Mouse (Mus musculus): ENCODE results near the gene Olfr524. TPM values are rescaled to one million over a fixed set of nuclear protein-coding genes. Genes with fewer than 3 reads are reported as not detected.

Gene Olfr524
- polyA plus RNA-seq, 1 experiment from 2014 or later = not detected

- 77% methylated on average over 4 of the region's 4 CpGs for WGBS
These were observed 11.7 kb downstream of the Olfr524 start for GRCm38 (mm10) chr7:140194031-140194430.

GRCm38 (mm10) chr7:140192851-140193250 lies 12.9 kb downstream of the Olfr524 start:
- WGBS = 76% methylated on average over 2 of the region's 2 CpGs
- H3K9ac ChIP-seq (ENCODE audit: low read length) = no peak overlapping the region
- H3K9me3 ChIP-seq (ENCODE audit: control insufficient read depth, low read length) = no peaks in the 10 kb centered on the region
- no peak overlapping the region for H3K4me2 ChIP-seq (ENCODE audit: low read length)
- H3K36me3 ChIP-seq (ENCODE audit: control insufficient read depth, insufficient read depth, low read length) = no peaks in the 10 kb centered on the region
- H3K4me1 ChIP-seq (ENCODE audit: control insufficient read depth in 2 of 2, insufficient read depth in 2 of 2, low read length in 2 of 2) = no peaks in the 10 kb centered on the region
- H3K27me3 ChIP-seq (ENCODE audit: control insufficient read depth, insufficient read depth, low read length) = no peaks in the 10 kb centered on the region
- no peak overlapping the region for H3K27ac ChIP-seq (replicated peaks in 1 of 2; ENCODE audit: control insufficient read depth in 1 of 2, insufficient read depth in 1 of 2, low read depth in 2 of 2, low read length in 2 of 2)
- ATAC-seq (ENCODE audit: insufficient number of reproducible peaks, insufficient read depth, low FRiP score, low read depth) = no peak
- no peak overlapping the region for H3K4me3 ChIP-seq (ENCODE audit: control insufficient read depth in 1 of 2, insufficient read depth in 1 of 2, low read depth in 1 of 2, low read length in 2 of 2)

More at GRCm38 (mm10) chr7:140194031-140194430, 11.7 kb downstream of the Olfr524 start:
- H3K4me2 ChIP-seq (ENCODE audit: low read length) = no peak overlapping the region
- no peak overlapping the region for H3K9ac ChIP-seq (ENCODE audit: low read length)
- no peaks in the 10 kb centered on the region for H3K36me3 ChIP-seq (ENCODE audit: control insufficient read depth, insufficient read depth, low read length)
- H3K9me3 ChIP-seq (ENCODE audit: control insufficient read depth, low read length) = no peaks in the 10 kb centered on the region
- no peak overlapping the region for H3K27ac ChIP-seq (replicated peaks in 1 of 2; ENCODE audit: control insufficient read depth in 1 of 2, insufficient read depth in 1 of 2, low read depth in 2 of 2, low read length in 2 of 2)
- no peaks in the 10 kb centered on the region for H3K4me1 ChIP-seq (ENCODE audit: control insufficient read depth in 2 of 2, insufficient read depth in 2 of 2, low read length in 2 of 2)
- no peaks in the 10 kb centered on the region for H3K27me3 ChIP-seq (ENCODE audit: control insufficient read depth, insufficient read depth, low read length)
- H3K4me3 ChIP-seq (ENCODE audit: control insufficient read depth in 1 of 2, insufficient read depth in 1 of 2, low read depth in 1 of 2, low read length in 2 of 2) = no peak overlapping the region
- no peak for ATAC-seq (ENCODE audit: insufficient number of reproducible peaks, insufficient read depth, low FRiP score, low read depth)

- H3K4me2 ChIP-seq (ENCODE audit: low read length) = no peak overlapping the region
- no peak overlapping the region for H3K9ac ChIP-seq (ENCODE audit: low read length)
- no peak for ATAC-seq (ENCODE audit: insufficient number of reproducible peaks, insufficient read depth, low FRiP score, low read depth)
- H3K27ac ChIP-seq (replicated peaks in 1 of 2; ENCODE audit: control insufficient read depth in 1 of 2, insufficient read depth in 1 of 2, low read depth in 2 of 2, low read length in 2 of 2) = no peak overlapping the region
- H3K4me3 ChIP-seq (ENCODE audit: control insufficient read depth in 1 of 2, insufficient read depth in 1 of 2, low read depth in 1 of 2, low read length in 2 of 2) = no peak overlapping the region
- 51% methylated on average over 2 of the region's 2 CpGs for WGBS
- no peaks in the 10 kb centered on the region for H3K27me3 ChIP-seq (ENCODE audit: control insufficient read depth, insufficient read depth, low read length)
- no peaks in the 10 kb centered on the region for H3K9me3 ChIP-seq (ENCODE audit: control insufficient read depth, low read length)
- H3K4me1 ChIP-seq (ENCODE audit: control insufficient read depth in 2 of 2, insufficient read depth in 2 of 2, low read length in 2 of 2) = no peaks in the 10 kb centered on the region
- no peaks in the 10 kb centered on the region for H3K36me3 ChIP-seq (ENCODE audit: control insufficient read depth, insufficient read depth, low read length)
These were observed 13.3 kb downstream of the Olfr524 start for GRCm38 (mm10) chr7:140192445-140192844.

GRCm38 (mm10) chr7:140190435-140190834 lies 15.3 kb downstream of the Olfr524 start:
- WGBS = 82% methylated on average over 1 of the region's 1 CpGs

GRCm38 (mm10) chr7:140188391-140189328 lies 17.1 kb downstream of the Olfr524 start:
- Histone ChIP-seq H3K4me3 (ENCODE audit: control insufficient read depth in 1 of 2, insufficient read depth in 1 of 2, low read depth in 1 of 2, low read length in 2 of 2) (no peak overlapping the region), H3K27me3 (ENCODE audit: control insufficient read depth, insufficient read depth, low read length) (no peaks in the 10 kb centered on the region), H3K4me1 (ENCODE audit: control insufficient read depth in 2 of 2, insufficient read depth in 2 of 2, low read length in 2 of 2) (no peaks in the 10 kb centered on the region), H3K4me2 (ENCODE audit: low read length) (no peak overlapping the region), H3K27ac (replicated peaks in 1 of 2; ENCODE audit: control insufficient read depth in 1 of 2, insufficient read depth in 1 of 2, low read depth in 2 of 2, low read length in 2 of 2) (no peak overlapping the region), H3K36me3 (ENCODE audit: control insufficient read depth, insufficient read depth, low read length) (no peaks in the 10 kb centered on the region), H3K9ac (ENCODE audit: low read length) (no peak overlapping the region), H3K9me3 (ENCODE audit: control insufficient read depth, low read length) (no peaks in the 10 kb centered on the region)
- 53% methylated on average over 4 of the region's 4 CpGs for WGBS
- no peak for ATAC-seq (ENCODE audit: insufficient number of reproducible peaks, insufficient read depth, low FRiP score, low read depth)

More at GRCm38 (mm10) chr7:140190435-140190834, 15.3 kb downstream of the Olfr524 start:
- Histone ChIP-seq H3K4me2 (ENCODE audit: low read length) (no peak overlapping the region), H3K27ac (replicated peaks in 1 of 2; ENCODE audit: control insufficient read depth in 1 of 2, insufficient read depth in 1 of 2, low read depth in 2 of 2, low read length in 2 of 2) (no peak overlapping the region), H3K4me3 (ENCODE audit: control insufficient read depth in 1 of 2, insufficient read depth in 1 of 2, low read depth in 1 of 2, low read length in 2 of 2) (no peak overlapping the region), H3K9me3 (ENCODE audit: control insufficient read depth, low read length) (no peaks in the 10 kb centered on the region), H3K9ac (ENCODE audit: low read length) (no peak overlapping the region), H3K36me3 (ENCODE audit: control insufficient read depth, insufficient read depth, low read length) (no peaks in the 10 kb centered on the region), H3K4me1 (ENCODE audit: control insufficient read depth in 2 of 2, insufficient read depth in 2 of 2, low read length in 2 of 2) (no peaks in the 10 kb centered on the region), H3K27me3 (ENCODE audit: control insufficient read depth, insufficient read depth, low read length) (no peaks in the 10 kb centered on the region)
- no peak for ATAC-seq (ENCODE audit: insufficient number of reproducible peaks, insufficient read depth, low FRiP score, low read depth)

- 72% methylated on average over 7 of the region's 7 CpGs for WGBS
- H3K27me3 ChIP-seq (ENCODE audit: control insufficient read depth, insufficient read depth, low read length) = no peaks in the 10 kb centered on the region
- no peak overlapping the region for H3K4me3 ChIP-seq (ENCODE audit: control insufficient read depth in 1 of 2, insufficient read depth in 1 of 2, low read depth in 1 of 2, low read length in 2 of 2)
- H3K36me3 ChIP-seq (ENCODE audit: control insufficient read depth, insufficient read depth, low read length) = no peaks in the 10 kb centered on the region
- ATAC-seq (ENCODE audit: insufficient number of reproducible peaks, insufficient read depth, low FRiP score, low read depth) = no peak
- no peak overlapping the region for H3K9ac ChIP-seq (ENCODE audit: low read length)
- H3K9me3 ChIP-seq (ENCODE audit: control insufficient read depth, low read length) = no peaks in the 10 kb centered on the region
- H3K4me1 ChIP-seq (ENCODE audit: control insufficient read depth in 2 of 2, insufficient read depth in 2 of 2, low read length in 2 of 2) = no peaks in the 10 kb centered on the region
- H3K27ac ChIP-seq (replicated peaks in 1 of 2; ENCODE audit: control insufficient read depth in 1 of 2, insufficient read depth in 1 of 2, low read depth in 2 of 2, low read length in 2 of 2) = no peak overlapping the region
- no peak overlapping the region for H3K4me2 ChIP-seq (ENCODE audit: low read length)
These were observed 17.9 kb downstream of the Olfr524 start for GRCm38 (mm10) chr7:140187721-140188390.

- Histone ChIP-seq H3K27me3 (ENCODE audit: control insufficient read depth, insufficient read depth, low read length) (no peaks in the 10 kb centered on the region), H3K9me3 (ENCODE audit: control insufficient read depth, low read length) (no peaks in the 10 kb centered on the region), H3K4me3 (ENCODE audit: control insufficient read depth in 1 of 2, insufficient read depth in 1 of 2, low read depth in 1 of 2, low read length in 2 of 2) (no peak overlapping the region), H3K4me1 (ENCODE audit: control insufficient read depth in 2 of 2, insufficient read depth in 2 of 2, low read length in 2 of 2) (no peaks in the 10 kb centered on the region), H3K27ac (replicated peaks in 1 of 2; ENCODE audit: control insufficient read depth in 1 of 2, insufficient read depth in 1 of 2, low read depth in 2 of 2, low read length in 2 of 2) (no peak overlapping the region), H3K9ac (ENCODE audit: low read length) (no peak overlapping the region), H3K36me3 (ENCODE audit: control insufficient read depth, insufficient read depth, low read length) (no peaks in the 10 kb centered on the region), H3K4me2 (ENCODE audit: low read length) (no peak overlapping the region)
- 61% methylated on average over 18 of the region's 18 CpGs for WGBS
- no peak for ATAC-seq (ENCODE audit: insufficient number of reproducible peaks, insufficient read depth, low FRiP score, low read depth)
These were observed 18.8 kb downstream of the Olfr524 start for GRCm38 (mm10) chr7:140186646-140187620.
